Mouse (Mus musculus): Measurements from ENCODE around the gene Gm20489.

The Gm20489 gene

GRCm38 (mm10) chrX:101268755-101269124, at the start of gene Gm20489:
Gm20489 (minus strand) TSS chrX:101269023.
- no peak for DNase-seq (ENCODE audit: low read depth)

DNA sequence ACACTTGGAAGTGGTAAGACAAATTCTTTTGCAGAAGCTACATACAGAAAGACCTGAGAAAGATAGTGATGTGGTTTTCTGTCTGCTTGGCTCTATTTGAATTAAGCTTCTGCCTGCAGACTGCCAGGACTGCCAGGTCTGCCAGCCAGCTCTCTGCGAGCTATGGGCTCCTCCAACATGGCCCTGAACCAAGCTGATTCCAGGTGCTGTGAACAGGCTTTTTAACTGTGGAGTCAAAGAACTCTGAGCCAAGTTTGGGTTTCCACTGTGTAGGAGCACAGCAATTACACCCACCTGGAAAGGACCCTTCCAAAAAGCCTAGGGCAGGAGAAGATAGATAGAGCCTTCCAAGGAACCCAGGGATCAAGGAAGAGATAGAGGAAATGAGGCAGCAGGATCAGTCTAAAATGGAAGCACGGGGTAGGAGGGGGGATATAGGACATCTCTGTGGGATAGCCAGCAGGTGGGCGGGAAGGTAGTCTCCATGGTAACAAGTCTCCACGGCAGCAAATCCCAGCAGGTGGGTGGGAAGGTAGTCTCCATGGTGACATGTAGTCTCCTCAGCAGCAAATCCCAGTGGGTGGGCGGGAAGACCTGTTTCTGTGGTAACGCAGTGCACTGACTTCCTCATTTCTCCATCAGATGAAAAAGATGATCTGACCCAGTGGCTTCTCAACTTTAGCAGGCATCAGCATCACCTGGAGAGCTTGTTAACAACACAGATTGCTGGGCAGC, 45.0 kb upstream of the Gm20489 start:
- no peak for DNase-seq (ENCODE audit: low read depth)

DNA sequence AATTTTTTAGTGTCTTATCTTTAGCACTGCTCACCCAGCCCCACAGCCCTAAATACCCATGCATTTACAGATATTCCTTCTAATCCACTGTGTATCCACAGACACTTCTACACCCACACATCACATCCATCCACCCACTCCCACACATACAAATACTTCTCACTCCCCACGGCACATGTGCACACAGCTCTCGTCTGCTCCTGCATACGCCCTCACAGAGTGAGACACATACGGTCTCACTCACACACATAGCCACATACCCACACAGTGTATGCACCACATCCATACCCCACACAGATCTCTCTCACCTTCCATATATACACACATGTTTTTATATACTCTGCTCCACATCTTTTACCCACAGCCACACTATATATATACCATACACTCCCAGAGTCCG, 40.5 kb upstream of the Gm20489 start:
- no peak for DNase-seq (ENCODE audit: low read depth)

GRCm38 (mm10) chrX:101304646-101305045, 35.8 kb upstream of the Gm20489 start:
- no peak for DNase-seq (ENCODE audit: low read depth)

- no peak for DNase-seq (ENCODE audit: low read depth)
Measured at GRCm38 (mm10) chrX:101301654-101302053, 32.8 kb upstream of the Gm20489 start.

DNA sequence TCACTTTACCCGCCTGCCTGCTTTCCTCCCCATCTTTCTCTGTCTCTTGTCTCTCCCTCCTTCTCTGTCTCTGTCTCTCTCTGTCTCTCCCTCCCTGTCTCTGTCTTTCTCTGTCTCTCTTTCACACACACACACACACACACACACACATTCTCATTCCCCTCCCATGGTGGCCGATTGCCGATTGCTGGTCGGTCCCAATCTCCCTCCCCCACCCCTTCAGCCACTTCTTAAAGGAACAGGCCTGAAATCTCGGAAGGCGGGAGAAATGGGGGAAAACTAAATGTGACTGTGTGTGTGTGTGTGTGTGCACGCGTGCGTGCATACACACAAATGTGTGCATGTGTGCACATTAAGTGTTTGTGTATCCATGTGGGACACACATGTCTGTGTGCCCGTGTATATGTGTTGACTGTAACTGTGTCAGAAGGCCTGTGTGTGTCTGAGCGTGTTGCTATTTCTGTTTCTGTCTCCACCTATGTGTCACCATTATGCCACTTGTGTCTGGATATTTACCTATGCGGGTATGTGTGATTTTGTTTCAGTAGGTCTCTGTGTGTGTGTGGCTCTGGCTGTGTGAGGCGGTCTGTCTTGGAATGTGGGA, 31.7 kb upstream of the Gm20489 start:
- DNase-seq (ENCODE audit: low read depth) = no peak

DNA sequence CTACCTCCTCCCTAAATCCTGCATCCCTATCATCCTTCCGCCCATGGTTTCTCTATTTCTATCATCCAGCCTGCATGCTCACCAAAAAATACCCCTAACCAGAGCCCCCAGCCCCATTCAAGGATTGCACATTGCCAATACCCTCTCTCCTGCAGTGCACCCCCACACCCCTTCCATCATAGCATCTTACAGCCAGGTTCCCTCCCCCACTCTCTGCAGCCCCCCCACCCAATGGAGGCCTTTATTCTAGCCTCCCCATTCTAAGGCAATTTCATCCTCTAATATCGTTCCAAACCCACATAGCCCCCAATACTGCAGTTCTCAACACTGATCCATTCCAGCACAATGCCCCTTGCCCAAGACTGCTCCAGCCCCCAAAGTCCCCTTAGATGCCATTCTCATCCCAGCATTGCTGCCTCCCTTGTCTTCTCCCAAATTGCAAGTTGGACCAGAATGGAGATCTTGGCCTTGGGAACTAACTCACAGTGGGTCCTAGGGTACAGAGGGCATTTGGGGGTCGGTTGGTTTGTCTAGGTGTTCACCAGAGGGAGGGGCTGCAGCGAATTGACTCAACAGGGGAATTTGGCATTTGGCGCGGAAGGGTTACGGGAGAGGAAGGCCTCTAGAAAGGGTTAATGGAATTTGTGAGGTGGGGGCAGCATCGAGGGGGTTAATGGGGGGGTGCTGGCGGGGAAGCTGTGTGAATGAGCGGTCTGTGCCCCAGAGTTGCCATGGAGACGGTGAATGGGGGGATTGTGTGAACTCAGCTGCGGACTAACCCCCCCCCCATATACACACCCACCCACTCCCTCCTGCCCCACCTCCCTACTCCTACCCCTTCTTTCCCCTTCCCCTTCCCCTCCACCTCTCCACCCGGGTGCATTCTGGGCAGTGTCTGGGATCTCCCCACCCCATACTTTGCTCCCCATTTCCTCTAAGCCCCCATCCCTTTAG, 30.9 kb upstream of the Gm20489 start:
- no peak for DNase-seq (ENCODE audit: low read depth)

GRCm38 (mm10) chrX:101299055-101299454, 30.2 kb upstream of the Gm20489 start, which contains the start of gene Nlgn3:
Nlgn3 (plus strand) TSS chrX:101299168.
- no peak for DNase-seq (ENCODE audit: low read depth)

- no peak for DNase-seq (ENCODE audit: low read depth)
Measured at GRCm38 (mm10) chrX:101290111-101290510, 21.3 kb upstream of the Gm20489 start.

DNA sequence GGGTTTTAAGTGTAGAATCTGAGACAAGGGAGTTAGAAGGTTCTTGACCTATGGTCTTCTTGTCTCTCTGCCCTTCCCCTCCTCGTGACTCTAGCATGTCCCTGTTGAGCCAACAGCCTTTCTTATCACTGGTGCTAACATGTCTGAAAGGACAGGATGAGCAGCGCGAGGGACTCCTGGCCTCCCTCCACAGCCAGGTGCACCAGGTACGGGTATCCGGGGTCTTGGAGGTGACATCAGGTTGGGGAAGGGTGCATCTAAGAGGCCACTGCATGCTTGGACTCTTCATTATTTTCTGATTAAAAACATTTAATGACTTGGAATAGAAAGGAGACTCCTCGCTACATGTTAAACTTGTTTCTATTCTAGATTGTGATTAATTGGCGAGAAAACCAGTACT, 20.2 kb upstream of the Gm20489 start:
- no peak for DNase-seq (ENCODE audit: low read depth)

- no peak for DNase-seq (ENCODE audit: low read depth)
Measured at GRCm38 (mm10) chrX:101288432-101288831, 19.6 kb upstream of the Gm20489 start.

DNA sequence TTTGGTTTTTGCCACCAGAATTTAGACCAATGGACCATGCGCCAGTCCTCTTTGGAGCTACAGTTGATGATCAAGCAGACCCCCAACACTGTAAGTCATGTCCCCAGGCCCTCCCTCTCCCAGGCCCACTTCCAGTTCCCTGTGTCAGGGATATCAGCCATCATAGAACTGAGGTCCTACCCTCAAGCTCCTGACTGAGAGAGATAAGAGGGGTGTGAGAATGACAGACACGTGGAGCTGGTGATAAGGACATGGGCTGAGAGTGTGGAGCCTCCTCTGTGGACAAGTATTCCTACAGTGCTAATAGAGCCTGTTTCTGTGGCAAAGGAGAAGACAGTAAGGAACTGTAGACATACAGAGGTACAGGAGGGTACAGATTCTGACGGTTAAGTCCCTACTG, 18.7 kb upstream of the Gm20489 start:
- peak; percentile 63 for DNase-seq (ENCODE audit: low read depth)

DNA sequence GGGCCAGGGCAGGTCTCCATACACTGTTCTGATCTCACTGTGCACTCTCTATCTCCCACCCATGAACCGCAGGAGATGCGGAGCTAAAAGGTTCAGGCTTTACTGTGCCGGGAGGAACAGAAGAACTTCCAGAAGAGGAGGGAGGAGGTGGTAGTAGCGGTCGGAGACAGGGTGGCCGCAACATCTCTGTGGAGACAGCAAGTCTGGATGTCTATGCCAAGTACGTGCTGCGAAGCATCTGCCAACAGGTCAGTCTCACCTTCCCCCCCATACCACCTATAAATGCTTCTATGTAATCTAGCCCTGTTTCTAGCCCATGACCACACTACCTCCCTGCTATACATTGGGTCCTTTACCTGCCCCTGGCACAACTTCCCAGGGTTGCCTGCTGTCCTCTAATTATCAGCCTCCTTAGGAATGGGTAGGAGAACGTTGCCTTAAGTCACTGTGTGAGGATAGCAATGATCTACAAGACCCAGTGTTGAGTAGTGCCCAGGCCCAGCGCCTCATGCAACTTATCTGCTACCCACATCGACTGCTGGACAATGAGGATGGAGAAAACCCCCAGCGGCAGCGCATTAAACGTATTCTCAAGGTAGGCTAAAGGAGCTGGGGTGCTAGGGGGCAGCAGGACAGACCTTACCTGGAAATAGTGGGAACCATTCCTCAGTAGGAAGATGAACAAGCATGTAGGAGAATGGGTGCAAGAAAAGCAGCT, 17.3 kb upstream of the Gm20489 start:
- DNase-seq (ENCODE audit: low read depth) = no peak

- DNase-seq (ENCODE audit: low read depth) = peak; percentile 41
Measured at GRCm38 (mm10) chrX:101285534-101285933, 16.7 kb upstream of the Gm20489 start.

GRCm38 (mm10) chrX:101282813-101283212, 14.0 kb upstream of the Gm20489 start:
- no peak for DNase-seq (ENCODE audit: low read depth)

DNA sequence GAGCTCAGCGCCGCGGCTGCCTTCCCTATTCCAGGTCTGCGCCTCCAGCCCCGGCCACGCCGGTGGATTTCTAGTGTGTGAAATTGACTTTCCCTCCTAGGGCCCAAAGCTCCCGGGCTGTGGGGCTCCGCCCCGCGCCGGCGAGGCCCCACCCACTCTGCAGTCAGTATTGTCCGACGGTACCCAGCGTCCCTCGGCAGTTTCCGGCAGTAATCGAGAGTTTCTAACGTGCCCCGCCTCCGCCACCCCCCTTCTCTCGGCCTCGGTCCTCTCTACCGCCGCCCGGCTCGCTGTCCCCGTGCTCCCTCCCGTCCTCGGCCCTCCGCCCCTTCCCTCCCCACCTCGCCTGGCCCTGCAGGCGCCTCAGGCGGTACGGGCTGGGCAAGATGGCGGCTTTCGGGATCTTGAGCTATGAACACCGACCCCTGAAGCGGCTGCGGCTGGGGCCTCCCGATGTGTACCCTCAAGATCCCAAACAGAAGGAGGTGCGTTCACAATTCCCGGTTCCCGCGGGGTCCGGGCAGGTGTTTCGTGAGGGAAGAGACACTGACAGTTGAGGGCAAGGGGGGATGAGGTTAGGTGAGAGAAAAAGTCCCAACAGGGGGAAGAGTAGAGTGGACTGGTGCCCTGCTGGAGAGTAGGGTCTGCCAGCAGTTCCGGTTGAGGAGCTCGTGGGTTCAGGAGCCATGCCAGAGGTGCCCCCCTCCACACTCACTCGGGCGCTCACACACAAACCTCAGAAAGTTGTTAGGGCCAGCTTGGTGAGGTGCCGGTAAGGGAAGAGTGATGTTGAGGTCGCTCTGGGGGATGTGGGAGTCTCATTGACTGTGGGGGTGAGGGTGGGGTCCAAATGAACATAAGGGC, 5.3 kb upstream of the Gm20489 start, which contains the start of gene Med12:
Med12 (plus strand) TSS at position 156 of the 864 bp plus-strand sequence.
- peak; percentile 79 for DNase-seq (ENCODE audit: low read depth)

- DNase-seq (ENCODE audit: low read depth) = no peak
Measured at GRCm38 (mm10) chrX:101273410-101273809, 4.6 kb upstream of the Gm20489 start.

DNA sequence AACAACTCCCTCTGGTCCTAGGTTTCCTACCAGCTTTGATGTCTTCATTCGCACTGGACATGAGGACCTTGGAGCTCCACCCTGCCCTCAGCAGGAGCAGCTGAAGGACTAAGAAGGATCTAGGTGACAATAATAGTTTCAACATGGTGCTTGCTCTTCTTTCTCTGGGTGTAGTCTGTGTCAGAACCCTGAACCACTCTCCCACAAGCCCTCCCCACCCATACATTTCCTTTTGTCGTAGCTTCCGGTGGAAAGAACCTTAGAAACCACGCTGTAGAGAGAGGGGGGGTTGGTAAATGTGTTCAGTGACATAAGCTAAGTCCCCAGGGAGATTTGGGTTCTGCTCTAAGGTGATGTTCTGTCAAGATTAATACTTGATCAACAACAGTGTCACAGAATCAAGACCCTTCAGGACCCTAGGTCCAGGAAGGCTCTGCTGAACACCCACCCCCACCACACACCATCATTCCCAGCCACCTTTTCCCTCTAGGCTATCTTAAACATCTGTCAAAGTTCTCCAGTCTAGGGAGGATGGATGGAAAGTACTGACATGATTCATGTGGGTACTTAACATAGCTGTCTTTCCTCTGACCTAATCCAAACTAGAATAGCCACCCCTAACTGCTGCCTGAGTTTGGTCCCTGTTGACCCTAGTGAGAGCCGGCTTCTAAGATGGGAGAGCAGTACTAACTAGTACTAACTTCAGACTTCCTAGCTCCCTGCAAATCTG, 633 bp downstream of the Gm20489 start, which contains the start of gene Il2rg:
Il2rg (minus strand) TSS at position 231 of the 730 bp plus-strand sequence.
- no peak for DNase-seq (ENCODE audit: low read depth)

- no peak for DNase-seq (ENCODE audit: low read depth)
Measured at GRCm38 (mm10) chrX:101266631-101267030, 2.2 kb downstream of the Gm20489 start.

GRCm38 (mm10) chrX:101263892-101264291, 4.9 kb downstream of the Gm20489 start, which contains the start of gene Gm614:
Gm614 (minus strand) TSS chrX:101263992.
- no peak for DNase-seq (ENCODE audit: low read depth)
